Mouse (Mus musculus) layer of hippocampus, adult 2 months (tissue): ENCODE data around the gene Znfx1. TPM values are rescaled to one million over a fixed set of nuclear protein-coding genes. Genes with fewer than 3 reads are reported as not detected.

Experiments used
- DNase-seq, 2 experiments: peaks; one replicate each; pipeline ENCODE4 v3.0.0; 2022; ENCODE audit warnings: low spot score in 2 of 2
- H3K27ac ChIP-seq: fragments of 200-600 bp; 2 replicates; pipeline ENCODE4 v1.8.1; 2022
- H3K4me3 ChIP-seq: fragments of 200-600 bp; 2 replicates; pipeline ENCODE4 v1.8.1; 2022; ENCODE audit warnings: mild to moderate bottlenecking
- CTCF ChIP-seq: fragments of 200-600 bp; conservative IDR thresholded peaks from 2 replicates; pipeline ENCODE4 v1.8.1; 2022; ENCODE audit warnings: antibody characterized with exemption, mild to moderate bottlenecking, moderate library complexity
- total RNA-seq, 2 experiments: library from RNA; stranded (reverse); gene quantifications; 2 replicates each; pipeline ENCODE4 v1.2.3; 2021

Gene Znfx1
- total RNA-seq, 2 experiments from 2014 or later = 38.5 to 45.6 TPM

DNA sequence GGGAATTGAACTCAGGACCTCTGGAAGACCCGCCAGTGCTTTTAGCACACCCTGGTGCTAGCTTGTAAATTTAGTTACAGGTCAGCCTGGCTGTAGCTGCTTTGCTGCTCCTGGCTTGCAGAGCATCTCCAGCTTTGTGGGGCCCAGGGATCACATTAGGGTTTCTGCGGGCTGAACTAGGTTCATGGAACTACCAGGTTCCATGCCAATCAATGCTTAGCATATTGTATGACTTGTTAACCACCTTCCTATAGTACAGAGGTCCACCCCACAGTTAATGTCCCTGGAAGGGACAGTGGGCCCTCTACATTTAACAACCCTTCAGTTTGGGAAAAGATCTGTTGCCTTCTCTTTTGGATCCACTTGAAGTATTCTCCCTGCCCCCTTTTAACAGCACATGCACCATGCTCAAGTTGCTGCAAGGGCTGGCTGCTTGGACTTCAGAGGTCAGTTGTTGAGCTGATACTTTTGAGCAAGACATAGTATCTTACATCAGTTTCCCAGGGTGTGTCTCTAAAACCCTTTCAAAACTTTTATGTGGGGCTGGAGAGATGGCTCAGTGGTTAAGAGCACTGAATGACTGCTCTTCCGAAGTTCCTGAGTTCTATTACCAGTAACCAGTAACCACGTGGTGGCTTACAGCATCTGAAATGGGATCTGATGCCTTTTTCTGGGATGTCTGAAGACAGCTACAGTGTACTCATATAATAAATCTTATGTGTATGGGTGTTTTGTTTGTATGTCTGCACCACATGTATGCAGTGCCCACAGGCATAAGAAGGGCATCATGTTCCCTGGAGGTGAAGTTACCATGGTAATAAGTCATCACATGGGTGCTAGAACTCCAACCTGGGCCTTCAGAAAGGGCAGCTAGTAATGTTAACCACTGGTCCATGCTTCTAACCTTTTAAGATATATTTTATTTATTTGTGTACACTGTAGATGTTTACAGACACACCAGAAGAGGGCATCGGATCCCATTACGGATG, 4.0 kb upstream of the Znfx1 start:
- TF ChIP-seq CTCF = 0 out of 2 replicates have a peak, but pooled peaks have one; percentile 9
- no peak for DNase-seq
- Histone ChIP-seq H3K4me3 (no peak overlapping the region), H3K27ac (no peak overlapping the region)

DNA sequence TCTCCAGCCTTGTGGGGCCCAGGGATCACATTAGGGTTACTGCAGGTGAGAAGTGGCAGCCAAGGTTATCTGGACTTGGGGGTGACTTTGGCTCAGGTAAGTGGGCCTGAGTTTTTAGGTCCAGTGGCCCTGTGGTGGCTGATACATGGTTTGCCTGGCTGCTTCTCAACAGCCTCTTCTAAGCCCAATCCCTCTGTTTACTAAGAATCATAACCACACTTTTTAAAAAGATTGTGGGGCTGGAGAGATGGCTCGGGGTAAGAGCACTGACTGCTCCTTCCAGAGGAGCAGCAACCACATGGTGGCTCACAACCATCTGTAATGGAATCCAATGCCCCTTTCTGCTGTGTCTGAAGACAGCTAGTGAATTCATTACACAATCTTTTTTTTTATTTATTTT, 3.2 kb upstream of the Znfx1 start:
- H3K4me3 ChIP-seq = no peak overlapping the region
- no peak for TF ChIP-seq CTCF
- no peak for DNase-seq
- H3K27ac ChIP-seq = no peak overlapping the region

- Histone ChIP-seq H3K27ac (peak overlapping the region; percentile 28; the same call in 1 of the 2 replicates), H3K4me3 (peak overlapping the region; percentile 50)
Measured at GRCm38 (mm10) chr2:167064601-167065295, 1.9 kb upstream of the Znfx1 start.

GRCm38 (mm10) chr2:167063906-167064496, 1.2 kb upstream of the Znfx1 start:
- DNase-seq = no peak
- peak; percentile 57 for TF ChIP-seq CTCF
- peak overlapping the region; percentile 96 for H3K27ac ChIP-seq
- peak overlapping the region; percentile 99 for H3K4me3 ChIP-seq

More at GRCm38 (mm10) chr2:167064601-167065295, 1.9 kb upstream of the Znfx1 start:
- DNase-seq = no peak
- peak; percentile 34; the same call in 1 of the 2 replicates for TF ChIP-seq CTCF

DNA sequence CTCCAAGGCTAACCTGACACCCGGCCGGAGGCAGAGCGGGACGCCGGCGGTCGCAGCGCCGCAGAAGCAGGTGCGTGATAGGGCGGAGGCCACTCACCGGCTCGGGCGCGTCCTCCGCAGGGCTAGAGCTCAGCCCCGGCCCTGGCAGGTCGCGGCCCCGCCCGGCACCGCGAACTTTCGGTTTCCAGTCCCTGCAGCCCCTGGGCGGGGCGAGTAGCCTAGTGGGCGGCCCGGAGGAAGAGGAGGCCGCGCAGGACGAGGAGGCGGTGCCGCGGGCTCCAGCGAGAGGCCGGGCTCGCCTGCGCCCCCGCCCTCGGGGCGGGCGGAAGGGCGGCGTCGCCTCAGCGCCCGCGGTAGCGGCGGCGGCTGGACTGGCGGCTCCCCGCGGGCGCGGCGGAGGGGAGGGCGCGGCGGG, 311 bp downstream of the Znfx1 start:
- Histone ChIP-seq H3K27ac (peak overlapping the region; percentile 96), H3K4me3 (peak overlapping the region; percentile 99)
- peak; percentile 80 to 88 for DNase-seq
- no peak for TF ChIP-seq CTCF

DNA sequence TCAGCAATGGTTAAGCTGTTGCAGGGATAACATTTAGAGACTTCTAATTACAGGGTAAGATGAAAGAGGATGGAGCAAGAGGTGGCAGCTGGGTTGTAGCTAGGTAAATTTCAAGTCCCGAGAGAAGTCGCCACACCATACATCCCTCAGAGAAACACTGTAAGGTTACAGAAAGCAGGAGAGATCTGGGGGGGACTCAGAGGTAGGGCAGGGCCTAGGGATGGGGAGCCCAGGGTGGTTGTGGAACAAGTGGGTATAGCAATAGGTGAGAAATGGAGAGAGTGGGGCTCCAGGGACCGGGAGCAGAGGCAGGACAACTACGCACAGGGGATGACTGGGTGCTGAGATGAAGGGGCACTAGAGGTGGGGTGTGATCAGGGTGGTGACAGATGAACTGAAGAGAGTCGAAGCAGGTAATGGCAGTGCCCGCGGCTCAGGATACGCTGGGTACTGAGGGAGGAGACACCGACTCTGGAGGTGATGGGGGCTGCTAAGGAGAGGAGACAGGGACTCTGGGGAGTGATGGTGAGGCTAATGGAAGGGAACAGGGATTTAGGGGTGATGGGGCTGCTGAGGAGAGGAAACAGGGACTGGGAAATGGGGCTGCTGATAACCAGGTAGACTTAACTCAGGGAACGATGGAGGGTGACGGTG, 1.3 kb downstream of the Znfx1 start:
- H3K27ac ChIP-seq = peak overlapping the region; percentile 96
- TF ChIP-seq CTCF = no peak
- no peak for DNase-seq
- H3K4me3 ChIP-seq = peak overlapping the region; percentile 99

DNA sequence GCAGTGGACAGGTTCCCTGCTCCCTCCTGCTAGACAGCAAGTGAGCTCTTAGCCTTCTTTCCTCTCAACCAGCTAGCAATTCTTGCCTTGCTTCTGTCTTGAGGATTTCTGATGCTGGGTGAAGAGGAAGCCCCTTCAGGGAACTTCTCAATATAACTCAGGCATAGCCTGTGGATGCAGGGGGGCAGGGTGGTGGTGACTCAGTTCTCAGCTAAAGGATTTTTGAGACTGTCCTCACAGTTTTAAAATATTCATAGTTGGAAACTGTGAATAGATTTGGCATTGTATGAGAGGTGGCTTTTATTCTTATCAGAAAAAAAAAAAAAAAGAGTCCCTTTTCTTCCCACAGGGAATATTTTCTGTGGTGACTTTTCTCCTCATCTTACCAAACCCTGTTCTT, 2.1 kb downstream of the Znfx1 start:
- DNase-seq = no peak
- TF ChIP-seq CTCF = no peak
- peak overlapping the region; percentile 96; the same call in 1 of the 2 replicates for H3K27ac ChIP-seq
- peak overlapping the region; percentile 99; the same call in 1 of the 2 replicates for H3K4me3 ChIP-seq

DNA sequence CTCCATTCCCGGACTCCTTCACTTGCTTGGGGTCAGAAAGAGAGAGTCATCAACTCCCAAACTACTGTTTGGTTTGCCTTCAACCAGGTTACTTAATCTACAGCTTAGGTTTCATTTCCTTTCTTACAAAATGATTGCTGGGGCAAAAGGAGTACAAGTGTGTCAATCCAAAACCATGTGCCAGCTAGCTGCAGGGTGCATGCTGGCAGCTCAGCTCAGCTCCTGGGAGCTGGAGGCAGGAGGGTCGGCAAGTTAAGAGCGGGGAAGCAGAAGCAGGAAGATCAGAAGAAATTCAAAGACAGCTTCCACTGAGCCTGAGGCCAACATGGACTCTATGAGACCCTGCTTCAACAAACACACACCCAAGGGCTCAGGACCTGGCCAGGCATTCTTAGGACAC, 2.5 kb downstream of the Znfx1 start:
- TF ChIP-seq CTCF = no peak
- Histone ChIP-seq H3K4me3 (no peak overlapping the region; the same call in 1 of the 2 replicates), H3K27ac (peak overlapping the region; percentile 28; the same call in 1 of the 2 replicates)
- DNase-seq = no peak

DNA sequence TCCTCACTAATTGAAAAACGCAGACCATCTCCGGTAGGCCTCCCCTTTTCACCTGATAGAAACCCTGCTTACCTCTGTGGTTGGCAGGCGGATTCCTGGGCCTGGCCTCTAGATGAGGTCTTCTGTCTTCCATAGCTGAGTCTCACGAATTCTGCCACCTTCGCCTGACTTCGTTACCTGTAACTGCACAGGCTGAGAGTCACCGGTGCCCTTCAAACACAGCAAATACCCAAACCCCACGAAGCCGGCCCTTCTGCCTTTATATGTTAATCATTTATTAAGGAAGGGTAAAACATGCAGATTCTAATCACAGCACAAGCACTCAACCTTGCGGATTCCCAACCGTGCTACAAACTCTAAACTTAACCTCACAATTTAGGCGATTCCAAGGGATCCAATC, 2.9 kb downstream of the Znfx1 start:
- DNase-seq = no peak
- Histone ChIP-seq H3K4me3 (no peak overlapping the region), H3K27ac (peak overlapping the region; percentile 28; the same call in 1 of the 2 replicates)
- TF ChIP-seq CTCF = no peak

- no peak for TF ChIP-seq CTCF
Measured at GRCm38 (mm10) chr2:167059536-167059935, 3.3 kb downstream of the Znfx1 start.

DNA sequence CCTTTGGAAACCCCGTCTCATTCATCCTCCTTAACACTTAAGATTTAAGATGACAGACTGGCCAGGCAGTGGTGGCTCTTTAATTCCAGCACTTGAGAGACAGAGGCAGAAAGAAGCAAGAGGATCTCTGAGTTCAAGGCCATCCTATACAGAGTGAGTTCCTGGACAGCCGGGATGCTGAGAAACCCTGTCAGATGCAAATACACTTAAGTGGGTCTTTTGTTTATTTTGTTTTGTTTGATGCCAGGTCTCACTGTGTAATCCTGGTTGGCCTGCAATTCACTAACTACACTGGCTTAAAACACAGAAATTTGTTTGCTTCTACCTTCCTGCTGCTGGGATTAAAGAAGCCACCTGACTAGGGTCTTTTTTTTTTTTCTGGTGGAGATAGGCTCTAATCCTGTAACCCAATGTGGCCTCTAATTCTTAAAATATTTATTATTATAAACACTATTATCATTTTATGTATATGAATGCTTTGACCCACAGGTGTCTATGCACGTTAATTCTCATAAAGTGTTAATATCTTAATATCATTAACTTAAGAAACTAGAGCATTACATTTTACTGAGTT, 3.9 kb downstream of the Znfx1 start:
- no peak overlapping the region for H3K27ac ChIP-seq
- TF ChIP-seq CTCF = no peak
- DNase-seq = no peak
- H3K4me3 ChIP-seq = no peak overlapping the region

More at GRCm38 (mm10) chr2:167059536-167059935, 3.3 kb downstream of the Znfx1 start:
- DNase-seq = no peak
- H3K27ac ChIP-seq = no peak overlapping the region
- no peak overlapping the region for H3K4me3 ChIP-seq

DNA sequence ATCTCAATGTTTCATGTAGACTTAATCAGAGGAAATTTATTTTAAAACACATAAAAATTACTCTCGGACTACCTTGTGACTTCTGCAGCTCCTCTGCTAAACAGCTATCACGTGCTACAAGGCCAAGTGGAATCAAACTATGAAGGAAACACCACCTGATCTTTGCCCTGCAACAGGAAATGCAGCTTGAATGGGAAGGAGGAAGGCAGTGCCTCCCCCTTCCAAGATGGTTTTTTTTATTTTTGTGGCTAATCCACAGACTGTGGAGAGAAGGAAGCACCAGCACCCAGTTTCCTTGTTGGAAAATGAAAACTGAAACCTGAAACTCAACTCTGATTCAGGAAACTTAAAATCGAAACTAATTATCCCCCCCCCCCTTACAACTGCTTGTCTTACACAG, 4.6 kb downstream of the Znfx1 start:
- Histone ChIP-seq H3K4me3 (no peak overlapping the region), H3K27ac (no peak overlapping the region)
- no peak for TF ChIP-seq CTCF
- no peak for DNase-seq
